Comparison of ENCODE assay signal across 8 mouse cellular contexts in genomic region chr4:140835682-140836081, GRCm38 (mm10). TPM values are rescaled to one million over a fixed set of nuclear protein-coding genes. Genes with fewer than 3 reads are reported as not detected.
DNase-seq lines count a peak whose midpoint lies in the region; ATAC-seq lines count a peak whose summit lies in the region.

No protein-coding gene starts in this region.

- ATAC-seq in embryonic facial prominence, embryonic 12.5 days (ENCODE audit: insufficient number of reproducible peaks, insufficient read depth, low FRiP score, low TSS enrichment): 0 out of 2 replicates have a peak, but pooled peaks have one; percentile 62
- ATAC-seq in kidney, embryonic 15.5 days (replicated peaks; ENCODE audit: low FRiP score): peak; percentile 64
- ATAC-seq in megakaryocyte progenitor cell, adult 5-6 weeks (replicated peaks; ENCODE audit: poor library complexity): peak; percentile 87

- peaks cover 14% of the 10 kb centered on the region; the same call in 1 of the 2 replicates for H3K27me3 ChIP-seq in embryonic facial prominence, embryonic 12.5 days
- H3K27me3 ChIP-seq in kidney, embryonic 15.5 days: peaks cover 6% of the 10 kb centered on the region; the same call in 1 of the 2 replicates

- H3K4me3 ChIP-seq in embryonic facial prominence, embryonic 12.5 days: no peak overlapping the region
- H3K4me3 ChIP-seq in kidney, embryonic 15.5 days (replicated peaks): no peak overlapping the region

- H3K4me1 ChIP-seq in embryonic facial prominence, embryonic 12.5 days: peaks cover 3% of the 10 kb centered on the region; the same call in 1 of the 2 replicates
- peaks cover 31% of the 10 kb centered on the region for H3K4me1 ChIP-seq in kidney, embryonic 15.5 days

- H3K9me3 ChIP-seq in embryonic facial prominence, embryonic 12.5 days: no peaks in the 10 kb centered on the region
- H3K9me3 ChIP-seq in kidney, embryonic 15.5 days (replicated peaks): no peaks in the 10 kb centered on the region

- H3K27ac ChIP-seq in embryonic facial prominence, embryonic 12.5 days: no peak overlapping the region
- no peak overlapping the region for H3K27ac ChIP-seq in kidney, embryonic 15.5 days

- no peak overlapping the region for H3K9ac ChIP-seq in embryonic facial prominence, embryonic 12.5 days
- 0 out of 2 replicates have a peak overlapping the region, but pooled peaks have one; percentile 7 for H3K9ac ChIP-seq in kidney, embryonic 15.5 days

- H3K4me2 ChIP-seq in embryonic facial prominence, embryonic 12.5 days (replicated peaks): no peak overlapping the region
- H3K4me2 ChIP-seq in kidney, embryonic 15.5 days: peak overlapping the region; percentile 8; the same call in 1 of the 2 replicates

- 6% methylated on average over 10 of the region's 10 CpGs for WGBS in embryonic facial prominence, embryonic 12.5 days
- WGBS in kidney, embryonic 15.5 days: 5% methylated on average over 10 of the region's 10 CpGs

- H3K36me3 ChIP-seq in embryonic facial prominence, embryonic 12.5 days: no peaks in the 10 kb centered on the region
- no peaks in the 10 kb centered on the region for H3K36me3 ChIP-seq in kidney, embryonic 15.5 days

- DNase-seq in thymus, postnatal 14 days: peak; percentile 33
- no peak for DNase-seq in thymus, adult 18-20 months
- no peak for DNase-seq in T-cell, adult 2 months (ENCODE audit: low spot score)
- no peak for DNase-seq in layer of hippocampus, adult 18-20 months (ENCODE audit: low spot score in 2 of 2)
- DNase-seq in cerebellum, adult 11 months: no peak

RNA-seq across cellular contexts. Expression of gene Padi1, which starts 9.9 kb away (rescaled TPM):
- 0.12 and 0.14 TPM in 2 replicates for polyA plus RNA-seq in embryonic facial prominence, embryonic 12.5 days (2016; fragmentation: Nextera tagmentation; extraction: Ambion mirVana)
- polyA plus RNA-seq in kidney, embryonic 15.5 days (2015; fragmentation: Nextera tagmentation; extraction: Ambion mirVana): 0.21 and 0.26 TPM in 2 replicates
- 0.05 TPM in 2 replicates for total RNA-seq in megakaryocyte progenitor cell, adult 5-6 weeks (2015)
- total RNA-seq in megakaryocyte progenitor cell, adult 5-6 weeks (2017): not detected in 2 replicates
- total RNA-seq in layer of hippocampus, adult 18-20 months (2021): not detected

RNA-seq across cellular contexts. Expression of gene Padi3, which starts 25.2 kb away (rescaled TPM):
- polyA plus RNA-seq in embryonic facial prominence, embryonic 12.5 days (2016; fragmentation: Nextera tagmentation; extraction: Ambion mirVana): 0.06 and 0.08 TPM in 2 replicates
- polyA plus RNA-seq in kidney, embryonic 15.5 days (2015; fragmentation: Nextera tagmentation; extraction: Ambion mirVana): 0.05 and 0.08 TPM in 2 replicates
- not detected in 2 replicates for total RNA-seq in megakaryocyte progenitor cell, adult 5-6 weeks (2015)
- total RNA-seq in megakaryocyte progenitor cell, adult 5-6 weeks (2017): 0.07 and 0.46 TPM in 2 replicates
- total RNA-seq in layer of hippocampus, adult 18-20 months (2021): not detected
